Mouse (Mus musculus) heart, adult 2 months (tissue): ENCODE results near the gene Gm10577. TPM values are rescaled to one million over a fixed set of nuclear protein-coding genes. Genes with fewer than 3 reads are reported as not detected.

ENCODE experiments used
- DNase-seq, 2 experiments: peaks; one replicate each; pipeline ENCODE4 v3.0.0; 2021
- H3K27ac ChIP-seq: fragments of 200-600 bp; 2 replicates; pipeline ENCODE4 v1.8.1; 2022
- H3K27me3 ChIP-seq: fragments of 200-500 bp; 2 replicates; pipeline ENCODE4 v1.6.1; 2012; ENCODE audit warnings: mild to moderate bottlenecking, low read length, inconsistent platforms, mixed read lengths; ENCODE audit not compliant: control insufficient read depth, insufficient read depth
- H3K36me3 ChIP-seq: fragments of 200-500 bp; 2 replicates; pipeline ENCODE4 v1.6.1; 2012; ENCODE audit warnings: low read length, inconsistent platforms; ENCODE audit not compliant: control insufficient read depth, insufficient read depth
- H3K4me1 ChIP-seq: fragments of 200-500 bp; 2 replicates; pipeline ENCODE4 v1.6.1; 2011; ENCODE audit warnings: low read length; ENCODE audit not compliant: control insufficient read depth, insufficient read depth
- H3K4me3 ChIP-seq: fragments of 200-600 bp; 2 replicates; pipeline ENCODE4 v1.8.1; 2022
- H3K79me2 ChIP-seq: fragments of 200-500 bp; replicated peaks from 2 replicates; pipeline ENCODE4 v1.6.1; 2012; ENCODE audit warnings: mild to moderate bottlenecking, inconsistent platforms, low read length, moderate library complexity, mixed read lengths; ENCODE audit not compliant: control insufficient read depth, insufficient read depth
- H3K9ac ChIP-seq: fragments of 200-500 bp; 2 replicates; pipeline ENCODE4 v1.6.1; 2012; ENCODE audit warnings: low read depth, mild to moderate bottlenecking, control low read depth, inconsistent platforms, low read length, mixed read lengths
- CTCF ChIP-seq: fragments of 200-600 bp; IDR thresholded peaks from 2 replicates; pipeline ENCODE4 v1.8.1; 2022; ENCODE audit warnings: antibody characterized with exemption, mild to moderate bottlenecking, moderate library complexity
- EP300 ChIP-seq: fragments of 200-500 bp; IDR thresholded peaks from 2 replicates; pipeline ENCODE4 v1.6.1; 2011; ENCODE audit warnings: low read depth, low read length, control low read depth; ENCODE audit not compliant: insufficient read depth
- POLR2A ChIP-seq: fragments of 200-500 bp; IDR thresholded peaks from 2 replicates; pipeline ENCODE4 v1.6.1; 2011; ENCODE audit warnings: mild to moderate bottlenecking, low read depth, low read length, control low read depth; ENCODE audit not compliant: insufficient read depth
- WGBS: fragments of 180-500 bp; shearing (Covaris S2); methylation state at CpG from one replicate; pipeline ENCODE4 v1.1.7; 2018; 5-methylcytosine and 5-hydroxymethylcytosine counted together
- intact Hi-C: fragments of 180-260 bp; cut with DNase I; formaldehyde crosslinking; loops from one replicate; pipeline ENCODE4 v1.15.1; 2025
- polyA plus RNA-seq: library from polyadenylated mRNA; depleted of rRNA; stranded (reverse); fragments of >200 nt; gene quantifications from 2 replicates; pipeline ENCODE4 v1.2.3, GENCODE M21; 2012
- total RNA-seq, 2 experiments: library from RNA; stranded (reverse); gene quantifications; 2 replicates each; pipeline ENCODE4 v1.2.3; 2021

Gene Gm10577
- total and polyA plus RNA-seq, 3 experiments, result not detected

DNA sequence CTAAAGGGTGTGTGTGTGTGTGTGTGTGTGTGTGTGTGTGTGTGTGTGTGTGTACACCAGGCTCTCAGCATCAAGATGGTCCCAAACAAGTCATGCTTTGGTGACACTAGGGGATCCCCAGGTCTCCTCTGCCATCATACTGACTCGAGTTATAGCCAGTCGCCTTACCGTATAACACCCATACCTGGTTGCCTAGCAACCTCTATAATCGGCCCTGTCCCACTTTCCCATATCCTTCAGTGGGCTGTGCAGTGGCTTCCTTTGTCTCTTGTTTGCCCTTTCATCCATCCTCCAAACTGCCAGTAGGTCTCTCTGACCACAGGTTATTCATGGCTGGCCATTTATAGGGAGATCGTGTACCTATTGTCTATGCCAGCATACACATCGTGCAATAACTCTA is 19.4 kb downstream of the Gm10577 start:
- intact Hi-C loops, result no loop called here
- no peak overlapping the region for H3K27ac ChIP-seq
- no peaks in the 10 kb centered on the region for H3K79me2 ChIP-seq
- DNase-seq, result no peak
- TF ChIP-seq POLR2A, result no peak
- TF ChIP-seq EP300, result no peak
- TF ChIP-seq CTCF, result no peak
- H3K4me3 ChIP-seq, result no peak overlapping the region
- H3K9ac ChIP-seq, result no peak overlapping the region
- H3K36me3 ChIP-seq, result no peaks in the 10 kb centered on the region
- H3K27me3 ChIP-seq, result no peaks in the 10 kb centered on the region
- no peaks in the 10 kb centered on the region for H3K4me1 ChIP-seq
- WGBS, result 92% methylated on average over 6 of the region's 6 CpGs

DNA sequence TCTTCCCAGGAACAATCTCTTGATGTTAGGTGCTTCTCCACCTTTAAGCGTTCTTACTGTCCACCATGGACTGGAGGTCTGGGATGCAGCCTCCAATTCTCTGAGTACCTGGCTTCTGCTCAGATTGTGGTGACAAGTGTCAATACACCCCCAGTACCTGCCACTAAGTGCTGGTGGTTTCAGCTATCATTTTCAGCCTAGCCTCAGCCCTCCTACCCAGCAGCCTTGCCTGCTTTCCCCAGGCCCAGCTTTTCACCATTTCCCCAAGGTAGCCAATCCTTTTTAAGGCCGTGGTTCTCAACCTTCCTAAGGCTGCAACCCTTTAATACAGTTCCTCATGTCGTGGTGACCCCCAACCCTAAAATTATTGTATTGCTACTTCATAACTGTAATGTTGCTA is 19.9 kb downstream of the Gm10577 start:
- no peaks in the 10 kb centered on the region for H3K79me2 ChIP-seq
- no peaks in the 10 kb centered on the region for H3K4me1 ChIP-seq
- H3K27me3 ChIP-seq, result no peaks in the 10 kb centered on the region
- DNase-seq, result no peak
- no peak overlapping the region for H3K27ac ChIP-seq
- H3K36me3 ChIP-seq, result no peaks in the 10 kb centered on the region
- intact Hi-C loops, result no loop called here
- WGBS, result 93% methylated on average over 3 of the region's 3 CpGs
- no peak overlapping the region for H3K9ac ChIP-seq
- no peak overlapping the region for H3K4me3 ChIP-seq
- no peak for TF ChIP-seq CTCF

- intact Hi-C loops, result loop anchor here (1.0 kb wide), 1 partner anchor 147 kb away; no protein-coding TSS in a partner anchor
- H3K9ac ChIP-seq, result no peak overlapping the region
- no peak for DNase-seq
- WGBS, result 83% methylated on average over 8 of the region's 8 CpGs
- H3K79me2 ChIP-seq, result no peaks in the 10 kb centered on the region
- H3K27ac ChIP-seq, result no peak overlapping the region
- TF ChIP-seq CTCF (no peak), EP300 (no peak), POLR2A (no peak)
- no peaks in the 10 kb centered on the region for H3K4me1 ChIP-seq
- no peaks in the 10 kb centered on the region for H3K27me3 ChIP-seq
- H3K4me3 ChIP-seq, result no peak overlapping the region
- H3K36me3 ChIP-seq, result no peaks in the 10 kb centered on the region
These were observed 21.6 kb downstream of the Gm10577 start for GRCm38 (mm10) chr4:100998906-100999305.

- no peaks in the 10 kb centered on the region for H3K4me1 ChIP-seq
- 20% methylated on average over 2 of the region's 2 CpGs for WGBS
- TF ChIP-seq CTCF, result peak; percentile 98
- no peak for TF ChIP-seq POLR2A
- H3K27me3 ChIP-seq, result no peaks in the 10 kb centered on the region
- no peak overlapping the region for H3K27ac ChIP-seq
- H3K9ac ChIP-seq, result no peak overlapping the region
- intact Hi-C loops, result loop anchor here (1.0 kb wide), 1 partner anchor 148 kb away; no protein-coding TSS in a partner anchor
- peak; percentile 26 to 43 for DNase-seq
- no peaks in the 10 kb centered on the region for H3K79me2 ChIP-seq
- no peak overlapping the region for H3K4me3 ChIP-seq
- no peaks in the 10 kb centered on the region for H3K36me3 ChIP-seq
These were observed 22.4 kb downstream of the Gm10577 start for GRCm38 (mm10) chr4:100998145-100998544.

DNA sequence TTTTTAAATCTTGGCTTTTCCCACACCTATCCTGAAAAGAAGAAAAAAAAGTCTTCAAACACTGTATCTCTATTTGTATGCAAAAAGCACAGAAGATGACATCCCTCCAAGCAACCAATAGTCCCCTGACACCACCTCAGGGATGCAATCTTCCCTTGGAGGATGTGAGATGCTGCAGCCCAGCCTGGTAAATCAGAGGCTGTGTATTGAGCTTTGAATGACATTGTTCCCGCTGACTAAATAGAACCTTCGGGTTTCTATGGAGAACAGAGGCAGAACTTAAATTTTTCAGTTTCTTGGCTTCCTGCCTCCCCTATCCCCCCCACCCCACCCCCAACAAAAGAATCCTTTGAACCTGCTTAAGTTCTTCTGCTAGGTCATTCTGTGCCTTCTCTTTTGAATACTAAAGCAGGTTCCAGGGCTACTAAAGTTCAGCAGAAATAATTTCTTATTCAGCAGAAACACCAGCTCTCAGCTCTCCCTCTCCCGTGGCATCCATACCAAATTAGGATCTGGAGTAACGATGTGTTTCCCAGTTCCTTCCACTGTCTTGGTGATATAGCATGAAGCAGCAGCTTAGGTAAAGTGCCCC is 24.3 kb downstream of the Gm10577 start:
- Histone ChIP-seq H3K27ac (no peak overlapping the region), H3K36me3 (no peaks in the 10 kb centered on the region), H3K27me3 (no peaks in the 10 kb centered on the region), H3K4me3 (no peak overlapping the region), H3K9ac (no peak overlapping the region), H3K4me1 (no peaks in the 10 kb centered on the region), H3K79me2 (no peaks in the 10 kb centered on the region)
- intact Hi-C loops, result no loop called here
- no peak for DNase-seq
- no peak for TF ChIP-seq EP300
- no peak for TF ChIP-seq POLR2A
- TF ChIP-seq CTCF, result no peak
- 86% methylated on average over 4 of the region's 4 CpGs for WGBS

- WGBS, result 92% methylated on average over 5 of the region's 5 CpGs
- Histone ChIP-seq H3K79me2 (no peaks in the 10 kb centered on the region), H3K4me3 (no peak overlapping the region), H3K9ac (no peak overlapping the region), H3K36me3 (no peaks in the 10 kb centered on the region), H3K4me1 (no peaks in the 10 kb centered on the region), H3K27ac (no peak overlapping the region), H3K27me3 (no peaks in the 10 kb centered on the region)
- TF ChIP-seq CTCF (no peak), EP300 (no peak), POLR2A (no peak)
- no peak for DNase-seq
- intact Hi-C loops, result no loop called here
These were observed 24.9 kb downstream of the Gm10577 start for GRCm38 (mm10) chr4:100995617-100996016.
